Mouse (Mus musculus) hindbrain, embryonic 12.5 days (tissue): ENCODE data around the gene Irgq. TPM values are rescaled to one million over a fixed set of nuclear protein-coding genes. Genes with fewer than 3 reads are reported as not detected.

Experiments
- ATAC-seq: fragments of 200-750 bp; cut with Nextera tagmentation; 2 replicates; pipeline ENCODE4 v1.8.0; 2017; ENCODE audit warnings: moderate TSS enrichment; ENCODE audit not compliant: low FRiP score
- H3K27ac ChIP-seq: fragments of 300-500 bp; sonication (generic); 2 replicates; pipeline ENCODE4 v1.5.1; 2016; ENCODE audit warnings: mild to moderate bottlenecking
- H3K27me3 ChIP-seq: fragments of 300-500 bp; sonication (generic); 2 replicates; pipeline ENCODE4 v1.6.1; 2016; ENCODE audit warnings: mild to moderate bottlenecking
- H3K36me3 ChIP-seq: fragments of 300-500 bp; sonication (generic); 2 replicates; pipeline ENCODE4 v1.6.1; 2016; ENCODE audit warnings: mild to moderate bottlenecking
- H3K4me1 ChIP-seq: fragments of 300-500 bp; sonication (generic); 2 replicates; pipeline ENCODE4 v1.6.1; 2016
- H3K4me2 ChIP-seq: fragments of 300-500 bp; sonication (generic); replicated peaks from 2 replicates; pipeline ENCODE4 v1.6.1; 2016; ENCODE audit warnings: mild to moderate bottlenecking
- H3K4me3 ChIP-seq: fragments of 300-500 bp; sonication (generic); 2 replicates; pipeline ENCODE4 v1.5.1; 2016; ENCODE audit warnings: mild to moderate bottlenecking
- H3K9ac ChIP-seq: fragments of 300-500 bp; sonication (generic); 2 replicates; pipeline ENCODE4 v1.6.1; 2016; ENCODE audit warnings: mild to moderate bottlenecking, moderate library complexity
- H3K9me3 ChIP-seq: fragments of 300-500 bp; sonication (generic); replicated peaks from 2 replicates; pipeline ENCODE4 v1.6.1; 2016; ENCODE audit warnings: mild to moderate bottlenecking
- WGBS: fragments of 180-500 bp; shearing (Covaris S2); methylation state at CpG from one replicate; pipeline ENCODE4 v1.1.7; 2016; 5-methylcytosine and 5-hydroxymethylcytosine counted together
- polyA plus RNA-seq: library from polyadenylated mRNA; unstranded; fragments of >200 nt; fragmentation: Nextera tagmentation; extraction: Ambion mirVana; gene quantifications from 2 replicates; pipeline ENCODE4 v1.2.1, GENCODE M21; 2016

Gene Irgq
- polyA plus RNA-seq, 1 experiment from 2014 or later, result 29.0 TPM

GRCm38 (mm10) chr7:24534301-24534700 is 3.8 kb downstream of the Irgq start:
- Histone ChIP-seq H3K27me3 (peaks cover 19% of the 10 kb centered on the region), H3K27ac (no peak overlapping the region), H3K9ac (no peak overlapping the region), H3K4me1 (peaks cover 41% of the 10 kb centered on the region), H3K36me3 (peaks cover 38% of the 10 kb centered on the region), H3K4me3 (peak overlapping the region; percentile 9), H3K4me2 (peak overlapping the region; percentile 35), H3K9me3 (peaks cover 3% of the 10 kb centered on the region; the same call in 1 of the 2 replicates)
- no peak for ATAC-seq
- 31% methylated on average over 19 of the region's 19 CpGs for WGBS

DNA sequence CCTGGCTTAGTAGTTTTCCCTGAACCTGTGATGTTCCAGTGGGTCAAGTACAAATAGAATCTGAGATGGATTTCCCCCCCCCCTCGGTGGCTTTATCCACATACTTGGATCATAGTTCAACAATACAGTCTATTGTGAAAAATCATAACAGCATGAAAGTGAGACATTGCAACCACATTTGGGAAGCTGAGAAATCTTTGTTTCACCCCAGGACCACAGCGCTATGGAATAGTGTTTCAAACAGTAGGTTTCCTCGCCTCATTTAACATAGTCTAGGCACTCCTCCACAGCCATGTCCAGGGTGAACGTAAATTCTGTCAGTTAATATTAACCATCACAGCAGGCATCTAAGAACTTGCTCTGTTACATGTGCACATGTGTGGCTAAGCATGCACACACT is 6.6 kb downstream of the Irgq start:
- Histone ChIP-seq H3K9ac (no peak overlapping the region), H3K4me3 (no peak overlapping the region), H3K27me3 (peaks cover 19% of the 10 kb centered on the region), H3K27ac (no peak overlapping the region), H3K4me2 (no peak overlapping the region), H3K36me3 (peaks cover 38% of the 10 kb centered on the region), H3K9me3 (peaks cover 3% of the 10 kb centered on the region; the same call in 1 of the 2 replicates), H3K4me1 (peaks cover 31% of the 10 kb centered on the region)
- ATAC-seq, result no peak
- 74% methylated on average over 4 of the region's 4 CpGs for WGBS

DNA sequence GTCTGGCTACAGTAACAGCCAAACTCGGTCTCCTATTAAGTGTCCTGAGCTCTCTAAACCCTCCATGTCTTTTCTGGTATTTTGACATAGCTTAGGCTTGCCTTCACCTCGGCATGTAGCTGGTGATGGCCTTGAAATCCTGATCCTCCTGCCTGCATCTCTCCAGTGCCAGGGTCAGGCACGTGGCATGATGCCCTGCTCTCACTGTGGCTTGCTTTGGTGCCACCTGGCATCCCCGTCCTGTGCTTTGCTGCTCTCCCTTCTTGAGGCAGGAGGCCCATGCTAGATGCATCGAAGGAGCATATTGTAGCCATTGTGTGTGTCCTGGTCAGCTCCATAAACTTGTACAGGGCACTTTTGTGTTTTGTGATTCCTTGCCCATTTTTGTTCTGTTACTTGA is 7.1 kb downstream of the Irgq start:
- WGBS, result 75% methylated on average over 5 of the region's 5 CpGs
- Histone ChIP-seq H3K27me3 (peaks cover 15% of the 10 kb centered on the region), H3K27ac (no peak overlapping the region), H3K4me1 (peaks cover 26% of the 10 kb centered on the region), H3K9ac (0 out of 2 replicates have a peak overlapping the region, but pooled peaks have one; percentile 9), H3K9me3 (peaks cover 3% of the 10 kb centered on the region; the same call in 1 of the 2 replicates), H3K36me3 (peaks cover 38% of the 10 kb centered on the region), H3K4me2 (no peak overlapping the region), H3K4me3 (no peak overlapping the region)
- no peak for ATAC-seq

GRCm38 (mm10) chr7:24538154-24538553 is 7.7 kb downstream of the Irgq start:
- H3K27ac ChIP-seq, result no peak overlapping the region
- 48% methylated on average over 5 of the region's 5 CpGs for WGBS
- H3K4me2 ChIP-seq, result no peak overlapping the region
- H3K27me3 ChIP-seq, result peaks cover 12% of the 10 kb centered on the region
- peaks cover 22% of the 10 kb centered on the region for H3K4me1 ChIP-seq
- no peak overlapping the region for H3K4me3 ChIP-seq
- no peak overlapping the region for H3K9ac ChIP-seq
- peaks cover 3% of the 10 kb centered on the region; the same call in 1 of the 2 replicates for H3K9me3 ChIP-seq
- H3K36me3 ChIP-seq, result peaks cover 35% of the 10 kb centered on the region
- ATAC-seq, result no peak

DNA sequence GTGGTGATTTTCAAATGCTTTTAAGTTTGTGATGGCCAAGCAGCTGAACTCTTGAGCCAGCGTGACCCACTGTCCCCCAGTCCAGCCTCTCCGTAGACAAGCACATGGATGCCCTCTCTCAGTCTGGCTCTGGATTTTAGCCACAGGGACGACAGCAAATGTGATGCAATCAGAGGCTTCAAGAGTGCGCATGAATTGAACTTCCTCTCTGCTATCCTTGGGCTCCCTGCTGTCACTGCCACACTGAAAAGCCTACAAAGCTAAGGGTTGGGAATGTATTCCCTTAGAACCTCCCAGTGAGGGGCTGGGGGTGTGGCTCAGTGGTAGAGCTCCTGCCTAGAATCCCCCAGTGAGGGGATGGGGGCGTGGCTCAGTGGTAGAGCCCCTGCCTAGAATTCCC is 8.2 kb downstream of the Irgq start:
- Histone ChIP-seq H3K4me3 (no peak overlapping the region), H3K27ac (no peak overlapping the region), H3K4me1 (peaks cover 17% of the 10 kb centered on the region), H3K9ac (no peak overlapping the region), H3K9me3 (peaks cover 3% of the 10 kb centered on the region; the same call in 1 of the 2 replicates), H3K27me3 (peaks cover 7% of the 10 kb centered on the region), H3K4me2 (no peak overlapping the region), H3K36me3 (peaks cover 30% of the 10 kb centered on the region)
- 77% methylated on average over 5 of the region's 5 CpGs for WGBS
- no peak for ATAC-seq

DNA sequence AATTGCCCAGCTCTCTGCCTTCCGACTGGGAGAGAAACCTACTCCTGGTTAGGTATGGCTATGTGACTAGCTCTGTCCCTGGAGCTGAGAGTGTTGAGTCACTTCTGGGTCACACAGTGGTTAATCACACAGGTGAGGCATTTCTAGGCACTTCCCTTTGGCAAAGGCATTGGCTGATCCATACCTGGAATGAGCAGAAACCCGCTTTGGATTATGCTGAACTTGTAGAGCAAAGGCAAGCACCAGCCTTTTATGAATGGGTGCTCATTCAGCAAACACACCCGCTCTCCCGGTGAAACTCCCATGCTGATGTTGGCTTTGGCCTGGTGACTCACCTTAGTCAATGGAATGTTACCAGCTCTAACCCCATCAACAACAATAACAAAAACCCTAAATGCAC is 9.2 kb downstream of the Irgq start:
- no peaks in the 10 kb centered on the region for H3K27me3 ChIP-seq
- no peak for ATAC-seq
- no peak overlapping the region for H3K27ac ChIP-seq
- peaks cover 7% of the 10 kb centered on the region for H3K4me1 ChIP-seq
- 96% methylated on average over 4 of the region's 4 CpGs for WGBS
- H3K9me3 ChIP-seq, result peaks cover 3% of the 10 kb centered on the region; the same call in 1 of the 2 replicates
- H3K4me2 ChIP-seq, result no peak overlapping the region
- H3K36me3 ChIP-seq, result peaks cover 20% of the 10 kb centered on the region
- H3K9ac ChIP-seq, result no peak overlapping the region
- no peak overlapping the region for H3K4me3 ChIP-seq

DNA sequence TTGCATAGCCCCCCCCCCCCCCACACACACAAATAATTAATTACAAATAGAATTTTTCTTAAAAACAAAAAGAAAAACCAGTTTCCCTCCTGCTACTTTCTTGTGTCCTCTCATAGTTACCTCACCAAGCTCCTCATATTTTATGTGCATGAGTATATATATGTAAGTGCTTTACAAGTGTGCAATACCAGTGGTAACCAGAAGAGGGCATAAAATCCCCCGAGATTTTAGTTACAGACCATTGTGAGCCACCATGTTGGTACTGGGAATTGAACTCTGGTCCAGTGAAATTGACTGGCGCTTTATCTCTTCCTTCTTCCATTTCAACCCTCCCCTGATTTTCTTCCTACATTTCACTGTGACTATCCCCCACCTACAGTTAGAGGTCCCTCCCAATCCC is 14.0 kb downstream of the Irgq start:
- no peak for ATAC-seq
- no peak overlapping the region for H3K4me2 ChIP-seq
- peaks cover 15% of the 10 kb centered on the region for H3K4me1 ChIP-seq
- no peak overlapping the region for H3K4me3 ChIP-seq
- no peak overlapping the region for H3K27ac ChIP-seq
- H3K27me3 ChIP-seq, result no peaks in the 10 kb centered on the region
- H3K36me3 ChIP-seq, result peaks cover 12% of the 10 kb centered on the region
- H3K9me3 ChIP-seq, result no peaks in the 10 kb centered on the region; the same call in 1 of the 2 replicates
- H3K9ac ChIP-seq, result no peak overlapping the region
- 82% methylated on average over 2 of the region's 2 CpGs for WGBS

- peak; percentile 7; the same call in 1 of the 2 replicates for ATAC-seq
- 37% methylated on average over 13 of the region's 13 CpGs for WGBS
- H3K27ac ChIP-seq, result peak within 1 kb of the TSS; percentile 58; the same call in 1 of the 2 replicates
Observed at GRCm38 (mm10) chr7:24546068-24546614, 15.7 kb downstream of the Irgq start, which contains the start of the genes Pinlyp and Xrcc1. Gene Pinlyp (minus strand): TSS chr7:24546118. Gene Xrcc1 (plus strand): TSS chr7:24546289.

GRCm38 (mm10) chr7:24546634-24547389 is 16.3 kb downstream of the Irgq start:
- H3K27me3 ChIP-seq, result no peaks in the 10 kb centered on the region
- WGBS, result 1% methylated on average over 57 of the region's 57 CpGs
- H3K27ac ChIP-seq, result peak overlapping the region; percentile 58; the same call in 1 of the 2 replicates
- peaks cover 15% of the 10 kb centered on the region for H3K4me1 ChIP-seq
- ATAC-seq, result peak; percentile 98
- peak overlapping the region; percentile 77 for H3K9ac ChIP-seq
- peaks cover 28% of the 10 kb centered on the region for H3K36me3 ChIP-seq
- H3K4me2 ChIP-seq, result peak overlapping the region; percentile 59
- no peaks in the 10 kb centered on the region; the same call in 1 of the 2 replicates for H3K9me3 ChIP-seq
- peak overlapping the region; percentile 71 for H3K4me3 ChIP-seq

More at GRCm38 (mm10) chr7:24546068-24546614, 15.7 kb downstream of the Irgq start, which contains the start of the genes Pinlyp and Xrcc1:
- Histone ChIP-seq H3K4me3 (peak within 1 kb of the TSS; percentile 71), H3K4me1 (peaks cover 15% of the 10 kb centered on the region), H3K36me3 (peaks cover 27% of the 10 kb centered on the region), H3K4me2 (peak within 1 kb of the TSS; percentile 59), H3K9ac (peak within 1 kb of the TSS; percentile 77), H3K9me3 (no peaks in the 10 kb centered on the region; the same call in 1 of the 2 replicates), H3K27me3 (no peaks in the 10 kb centered on the region)

GRCm38 (mm10) chr7:24547534-24548036 is 17.1 kb downstream of the Irgq start:
- 34% methylated on average over 13 of the region's 13 CpGs for WGBS
- H3K27ac ChIP-seq, result no peak overlapping the region
- H3K4me1 ChIP-seq, result peaks cover 15% of the 10 kb centered on the region
- no peaks in the 10 kb centered on the region; the same call in 1 of the 2 replicates for H3K9me3 ChIP-seq
- H3K4me3 ChIP-seq, result peak overlapping the region; percentile 71
- H3K36me3 ChIP-seq, result peaks cover 36% of the 10 kb centered on the region
- peak overlapping the region; percentile 59 for H3K4me2 ChIP-seq
- H3K27me3 ChIP-seq, result no peaks in the 10 kb centered on the region
- ATAC-seq, result peak; percentile 2; the same call in 1 of the 2 replicates
- peak overlapping the region; percentile 77 for H3K9ac ChIP-seq

DNA sequence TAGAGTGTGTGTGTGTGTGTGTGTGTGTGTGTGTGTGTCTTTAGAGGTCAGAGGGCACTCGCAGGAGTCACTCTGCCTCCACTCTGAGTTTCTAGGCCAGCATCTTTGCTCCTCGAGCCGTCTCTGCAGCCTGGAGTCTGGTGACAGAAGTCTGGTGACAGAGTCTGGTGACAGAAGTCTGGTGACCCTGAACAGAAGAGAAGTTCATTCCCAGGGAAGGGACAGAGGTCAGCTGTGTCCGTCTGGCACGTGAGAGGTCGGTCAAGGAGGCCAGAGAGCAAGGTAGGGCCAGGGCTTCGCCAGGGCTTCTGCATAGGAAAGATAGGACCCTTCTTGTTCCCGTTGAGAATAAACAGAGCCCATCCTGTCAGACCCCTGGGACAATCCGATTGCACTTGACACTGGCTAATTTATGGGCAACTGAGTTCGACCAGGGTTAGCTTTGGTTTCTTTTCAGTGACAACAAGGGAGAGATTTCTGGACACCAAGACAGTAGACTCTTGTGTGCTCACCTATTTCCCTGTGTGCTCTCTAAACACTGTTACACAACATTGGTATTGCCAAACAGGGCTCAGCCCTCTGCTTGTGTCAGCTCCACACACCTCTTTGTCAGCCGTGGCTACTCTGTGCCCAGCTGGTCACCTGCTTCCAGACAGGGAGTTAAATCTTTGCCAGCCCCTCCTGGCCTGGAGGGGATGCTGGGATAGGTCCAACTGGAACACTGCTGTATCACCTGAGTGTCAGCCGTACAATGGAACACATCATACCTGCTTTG is 21.7 kb downstream of the Irgq start:
- WGBS, result 92% methylated on average over 12 of the region's 12 CpGs
- H3K9me3 ChIP-seq, result no peaks in the 10 kb centered on the region

More for the DNA sequence above, 21.7 kb downstream of the Irgq start:
- H3K36me3 ChIP-seq, result peaks cover 60% of the 10 kb centered on the region
- peaks cover 10% of the 10 kb centered on the region for H3K4me1 ChIP-seq
- no peaks in the 10 kb centered on the region for H3K27me3 ChIP-seq
- H3K27ac ChIP-seq, result no peak overlapping the region
- H3K9ac ChIP-seq, result no peak overlapping the region
- H3K4me2 ChIP-seq, result no peak overlapping the region
- no peak overlapping the region for H3K4me3 ChIP-seq
- ATAC-seq, result no peak
